Mouse (Mus musculus) testis, adult 2 months (tissue): ENCODE measurements at regions not wholly inside any gene's neighbourhood (a gene's known extent, or its start where the extent isn't known, plus 50 kb on each side); places are given as distances from the start of the nearest gene placed in this dataset.

Experiments
- CTCF ChIP-seq: fragments of 200-500 bp; IDR thresholded peaks from 2 replicates; pipeline ENCODE4 v1.5.1; 2012; ENCODE audit warnings: low read depth, mild to moderate bottlenecking, inconsistent platforms, low read length, moderate library complexity; ENCODE audit not compliant: control insufficient read depth, insufficient read depth, insufficient replicate concordance
- POLR2A ChIP-seq: fragments of 200-500 bp; IDR thresholded peaks from 2 replicates; pipeline ENCODE4 v1.6.1; 2012; ENCODE audit warnings: low read depth, mild to moderate bottlenecking, inconsistent platforms, low read length, moderate library complexity; ENCODE audit not compliant: control insufficient read depth

DNA sequence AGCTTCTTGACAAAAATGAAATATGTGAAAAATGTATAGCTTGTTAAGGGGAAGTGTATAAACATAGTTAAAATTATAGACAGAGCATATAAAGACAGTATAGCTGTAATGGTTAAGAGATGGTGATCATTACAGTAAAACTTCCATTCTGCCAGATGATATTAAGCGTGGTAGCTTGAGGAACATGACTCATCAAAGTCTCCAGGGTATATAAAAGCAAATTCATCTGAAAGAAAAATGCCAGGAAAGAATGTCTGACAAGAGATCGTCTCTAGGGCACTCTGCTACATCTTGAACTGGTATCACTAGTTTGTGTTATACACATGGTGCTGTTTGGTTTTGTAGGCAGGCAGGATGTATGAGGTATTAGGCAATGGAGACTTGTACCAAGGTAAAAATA is 204.9 kb upstream of the Smlr1 start:
- no peak for TF ChIP-seq CTCF
- no peak for TF ChIP-seq POLR2A
